Mouse (Mus musculus) urinary bladder, adult 2 months (tissue): Measurements from ENCODE around the gene Tbx19. TPM values are rescaled to one million over a fixed set of nuclear protein-coding genes. Genes with fewer than 3 reads are reported as not detected.

Source experiments
- DNase-seq: peaks from one replicate; pipeline ENCODE4 v3.0.0; 2022; ENCODE audit warnings: low spot score
- polyA plus RNA-seq: library from polyadenylated mRNA; depleted of rRNA; stranded (reverse); fragments of >200 nt; gene quantifications from 2 replicates; pipeline ENCODE4 v1.2.3, GENCODE M21; 2012; rRNA removed

The Tbx19 gene
- polyA plus RNA-seq: not detected in 2 replicates

- DNase-seq: no peak
Measured at GRCm38 (mm10) chr1:165160723-165161405, at the start of gene Tbx19. TSS of gene Tbx19 (minus strand) at chr1:165160773.

GRCm38 (mm10) chr1:165205591-165205990 is 45.0 kb upstream of the Tbx19 start:
- no peak for DNase-seq

- no peak for DNase-seq
Measured at GRCm38 (mm10) chr1:165203488-165204035, 43.0 kb upstream of the Tbx19 start.

- no peak for DNase-seq
Measured at GRCm38 (mm10) chr1:165201445-165202012, 41.0 kb upstream of the Tbx19 start.

- no peak for DNase-seq
Measured at GRCm38 (mm10) chr1:165200748-165201147, 40.2 kb upstream of the Tbx19 start.

- DNase-seq: no peak
Measured at GRCm38 (mm10) chr1:165199639-165200038, 39.1 kb upstream of the Tbx19 start.

- no peak for DNase-seq
Measured at GRCm38 (mm10) chr1:165198951-165199350, 38.4 kb upstream of the Tbx19 start.

GRCm38 (mm10) chr1:165197875-165198274 is 37.3 kb upstream of the Tbx19 start:
- DNase-seq: no peak

GRCm38 (mm10) chr1:165195396-165195960 is 34.9 kb upstream of the Tbx19 start:
- no peak for DNase-seq

- no peak for DNase-seq
Measured at GRCm38 (mm10) chr1:165194662-165195013, 34.1 kb upstream of the Tbx19 start.

GRCm38 (mm10) chr1:165193880-165194661 is 33.5 kb upstream of the Tbx19 start, which contains the start of gene Sft2d2:
TSS of gene Sft2d2 (minus strand) at chr1:165194438.
- DNase-seq: peak; percentile 84

- no peak for DNase-seq
Measured at GRCm38 (mm10) chr1:165193426-165193825, 32.9 kb upstream of the Tbx19 start.

GRCm38 (mm10) chr1:165192714-165193264 is 32.2 kb upstream of the Tbx19 start:
- no peak for DNase-seq

GRCm38 (mm10) chr1:165192102-165192501 is 31.5 kb upstream of the Tbx19 start:
- no peak for DNase-seq

- no peak for DNase-seq
Measured at GRCm38 (mm10) chr1:165191611-165192010, 31.0 kb upstream of the Tbx19 start.

GRCm38 (mm10) chr1:165190571-165191273 is 30.1 kb upstream of the Tbx19 start:
- DNase-seq: no peak

- DNase-seq: no peak
Measured at GRCm38 (mm10) chr1:165190068-165190467, 29.5 kb upstream of the Tbx19 start.

GRCm38 (mm10) chr1:165188806-165189580 is 28.4 kb upstream of the Tbx19 start:
- no peak for DNase-seq

GRCm38 (mm10) chr1:165187357-165187756 is 26.8 kb upstream of the Tbx19 start:
- no peak for DNase-seq

- no peak for DNase-seq
Measured at GRCm38 (mm10) chr1:165186491-165186890, 25.9 kb upstream of the Tbx19 start.
